Mouse (Mus musculus) bone marrow macrophage, adult 2 months (primary cell): ENCODE results near the gene Ddr2. TPM values are rescaled to one million over a fixed set of nuclear protein-coding genes. Genes with fewer than 3 reads are reported as not detected.

Source experiments
- H3K27ac ChIP-seq: 2 replicates; pipeline ENCODE4 v1.5.1; 2012; ENCODE audit warnings: low read depth, low read length; ENCODE audit not compliant: insufficient read depth
- H3K4me1 ChIP-seq: 2 replicates; pipeline ENCODE4 v1.6.1; 2012; ENCODE audit warnings: low read length; ENCODE audit not compliant: control insufficient read depth, insufficient read depth
- H3K4me3 ChIP-seq: 2 replicates; pipeline ENCODE4 v1.5.1; 2012; ENCODE audit warnings: mild to moderate bottlenecking, low read length, moderate library complexity; ENCODE audit not compliant: insufficient read depth
- CTCF ChIP-seq: IDR thresholded peaks from 2 replicates; pipeline ENCODE4 v1.5.1; 2012; ENCODE audit warnings: low read depth, mild to moderate bottlenecking, low read length, moderate library complexity
- POLR2A ChIP-seq: IDR thresholded peaks from 2 replicates; pipeline ENCODE4 v1.6.1; 2012; ENCODE audit warnings: mild to moderate bottlenecking, low read depth, low read length, borderline replicate concordance
- polyA plus RNA-seq: library from polyadenylated mRNA; stranded (reverse); fragments of >200 nt; gene quantifications from 2 replicates; pipeline ENCODE4 v1.2.4, GENCODE M21; 2012; ENCODE audit not compliant: missing spikeins, insufficient read depth, insufficient read length

Ddr2 gene
- polyA plus RNA-seq, 1 experiment = 0.59 TPM

DNA sequence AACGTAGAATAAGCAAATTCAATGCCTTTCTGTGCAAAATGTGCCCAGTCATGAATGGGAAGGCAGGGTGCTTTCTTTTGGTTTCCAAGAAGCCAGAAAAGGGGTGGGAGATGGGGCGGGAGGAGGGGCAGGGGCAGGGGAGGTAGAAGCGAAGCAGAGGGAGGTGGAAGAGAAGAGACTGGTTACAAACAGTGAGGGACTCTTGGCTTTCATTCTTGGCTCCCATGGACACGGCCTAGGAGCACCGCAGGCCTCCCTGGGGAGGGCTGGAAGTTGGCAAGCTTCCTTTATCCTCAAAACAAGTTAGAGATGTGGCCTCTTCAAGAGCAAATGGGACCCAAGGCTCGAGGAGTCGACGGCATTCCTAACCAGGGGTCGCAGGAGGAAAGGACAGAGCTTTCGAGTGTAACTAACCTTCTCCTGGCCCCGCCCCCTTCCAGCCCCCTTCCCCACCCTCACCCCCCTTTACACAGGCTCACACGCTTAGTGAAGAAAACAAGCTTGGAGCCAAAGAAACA is 182.0 kb downstream of the Ddr2 start, which contains the start of gene Ccdc190:
Gene Ccdc190 (plus strand): TSS at position 195 of the 518 bp plus-strand sequence.
- Histone ChIP-seq H3K4me3 (no peak within 1 kb of the TSS), H3K4me1 (no peaks in the 10 kb centered on the region), H3K27ac (no peak within 1 kb of the TSS)
- TF ChIP-seq CTCF (no peak), POLR2A (no peak)

DNA sequence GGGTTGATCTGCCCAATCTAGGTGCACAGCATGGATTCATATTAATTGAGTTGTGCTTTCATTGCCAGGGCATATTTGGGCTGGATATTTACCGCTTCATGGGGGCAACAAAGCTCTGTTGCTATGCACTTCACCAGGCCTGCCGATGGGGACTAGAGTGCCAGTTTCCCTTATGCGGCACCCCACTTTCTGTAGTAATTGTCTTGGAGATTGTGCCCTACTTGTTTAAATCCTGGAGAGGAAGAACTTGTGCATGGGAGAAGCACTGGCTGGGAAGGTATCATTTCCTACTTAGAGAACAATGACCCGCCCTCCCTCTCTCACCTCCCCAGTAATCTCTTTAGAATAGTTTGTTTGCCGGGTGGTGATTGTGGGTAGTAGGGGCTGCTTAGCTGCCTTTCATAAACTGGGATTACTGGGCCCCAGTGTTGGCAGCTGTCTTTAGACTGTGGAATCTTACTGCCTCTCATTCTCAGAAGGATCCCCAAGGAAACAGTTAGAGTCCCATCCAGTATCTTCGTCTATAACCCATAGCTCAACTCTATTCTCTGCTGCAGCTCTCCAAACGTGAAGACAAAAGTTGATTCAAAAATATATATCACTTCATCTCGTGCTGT is 182.7 kb downstream of the Ddr2 start:
- Histone ChIP-seq H3K27ac (no peak overlapping the region), H3K4me3 (no peak overlapping the region), H3K4me1 (no peaks in the 10 kb centered on the region)
- TF ChIP-seq POLR2A (no peak), CTCF (no peak)

DNA sequence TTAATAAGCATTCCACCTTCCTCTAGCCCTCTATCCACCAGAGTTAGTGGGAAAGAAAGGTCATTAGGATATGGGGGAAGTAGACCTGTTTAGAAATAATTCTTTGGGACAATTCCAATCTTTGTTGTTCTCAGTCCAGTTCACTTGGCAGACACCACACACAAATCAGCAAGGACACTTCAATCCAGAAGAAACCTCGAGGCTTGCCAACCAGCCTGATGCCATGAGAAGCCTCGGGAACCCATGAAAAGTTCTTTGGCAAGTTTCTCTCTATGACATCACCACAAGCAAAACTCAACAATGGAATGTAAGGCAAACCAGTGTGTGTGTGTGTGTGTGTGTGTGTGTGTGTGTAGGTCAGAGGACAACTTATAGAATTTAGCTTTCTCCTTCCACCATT is 186.0 kb downstream of the Ddr2 start:
- Histone ChIP-seq H3K4me1 (no peaks in the 10 kb centered on the region), H3K4me3 (no peak overlapping the region), H3K27ac (no peak overlapping the region)
- TF ChIP-seq CTCF = no peak
- TF ChIP-seq POLR2A = no peak

Other genes with a start within 250 kb of the Ddr2 start
- not detected in 2 replicates for gene Ccdc190, start 182.1 kb downstream of the Ddr2 start, polyA plus RNA-seq
- 2.7 and 3.2 TPM in 2 replicates for gene Hsd17b7, start 141.5 kb downstream of the Ddr2 start, polyA plus RNA-seq
- gene Uap1, start 64.2 kb upstream of the Ddr2 start, polyA plus RNA-seq = 24.4 and 28.0 TPM in 2 replicates
- gene Uhmk1, start 104.6 kb upstream of the Ddr2 start, polyA plus RNA-seq = 44.1 and 52.3 TPM in 2 replicates
- gene Sh2d1b2, start 122.0 kb upstream of the Ddr2 start, polyA plus RNA-seq = 1.8 and 2.1 TPM in 2 replicates
- gene Sh2d1b1, start 166.6 kb upstream of the Ddr2 start, polyA plus RNA-seq = 12.3 and 14.2 TPM in 2 replicates
- gene Gm7694, start 195.6 kb upstream of the Ddr2 start, polyA plus RNA-seq = 2.0 and 2.3 TPM in 2 replicates
- gene Spata46, start 198.0 kb upstream of the Ddr2 start, polyA plus RNA-seq = not detected in 2 replicates